Comparison of ENCODE assay signal across 13 mouse cellular contexts in the genomic region with DNA sequence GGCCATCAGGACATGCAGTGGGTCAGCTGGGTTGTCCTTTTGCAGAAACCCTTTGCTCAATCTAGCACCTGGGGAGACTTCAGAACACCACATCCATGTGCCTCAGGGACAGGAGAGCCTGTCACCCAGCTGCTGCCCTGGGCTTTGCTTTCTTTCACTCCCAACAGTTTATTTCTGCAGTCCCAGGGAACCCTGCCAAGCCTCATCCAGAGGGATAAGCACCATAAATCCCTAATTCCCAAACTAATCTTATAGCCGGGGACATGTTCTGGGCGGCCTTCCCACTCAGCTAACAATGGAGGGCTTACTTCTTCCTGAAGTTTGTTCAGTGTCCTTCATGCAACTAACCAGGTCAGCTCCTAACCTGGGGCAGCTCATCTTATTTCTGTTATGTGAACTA.
DNase-seq lines count a peak whose midpoint lies in the region; ATAC-seq and TF ChIP-seq lines count a peak whose summit lies in the region.
"Had no signal": no experiment of that assay in that cellular context is flagged by ENCODE, and none has a peak within 500 bp of the region (broad histone marks: within the 10 kb centered on the region; RNA-seq: fewer than 3 reads in every experiment).

No protein-coding gene starts in this region.

- peak; percentile 12 for DNase-seq in adrenal gland, postnatal 14 days
- no peak for DNase-seq in adrenal gland, postnatal 25 days
- DNase-seq in heart, postnatal 14 days: peak; percentile 27 to 29
- DNase-seq in lung, embryonic 14.5 days: peak; percentile 94
- DNase-seq in lung, adult 18-20 months: no peak
- DNase-seq in NIH3T3 (ENCODE audit: low read depth): peak; percentile 21
- DNase-seq in cerebellum, adult 9-11 months: no peak
- DNase-seq: cerebellum, adult 18-20 months; embryo, embryonic 11 days had no signal

- no peaks in the 10 kb centered on the region for H3K27me3 ChIP-seq in heart, embryonic 11.5 days (ENCODE audit: control insufficient read depth, insufficient read depth, low read length)
- no peaks in the 10 kb centered on the region for H3K27me3 ChIP-seq in lung, embryonic 14.5 days (ENCODE audit: insufficient read depth, low read length)
- H3K27me3 ChIP-seq: limb, embryonic 12.5 days had no signal

- H3K4me1 ChIP-seq in heart, embryonic 11.5 days (ENCODE audit: control insufficient read depth, insufficient read depth, low read length): peaks cover 3% of the 10 kb centered on the region; the same call in 1 of the 2 replicates
- H3K4me1 ChIP-seq in lung, embryonic 14.5 days (ENCODE audit: insufficient read depth): peaks cover 14% of the 10 kb centered on the region

- no peak overlapping the region for H3K9ac ChIP-seq in heart, embryonic 11.5 days (ENCODE audit: low read depth, low read length)
- H3K9ac ChIP-seq in lung, embryonic 14.5 days: no peak overlapping the region
- H3K9ac ChIP-seq: limb, embryonic 12.5 days had no signal

- H3K27ac ChIP-seq in heart, embryonic 11.5 days (ENCODE audit: low read depth, low read length): no peak overlapping the region
- H3K27ac ChIP-seq in lung, embryonic 14.5 days (ENCODE audit: low read depth): peak overlapping the region; percentile 21; the same call in 1 of the 2 replicates
- H3K27ac ChIP-seq: forebrain, embryonic 10.5 days; limb, embryonic 12.5 days had no signal

- 54% methylated on average over 2 of the region's 2 CpGs for WGBS in heart, embryonic 11.5 days (ENCODE audit: insufficient replicate concordance)
- WGBS in lung, embryonic 14.5 days: 40% methylated on average over 2 of the region's 2 CpGs

- no peak overlapping the region for H3K4me2 ChIP-seq in heart, embryonic 11.5 days
- H3K4me2 ChIP-seq in lung, embryonic 14.5 days: no peak overlapping the region
- H3K4me2 ChIP-seq: limb, embryonic 12.5 days had no signal

- intact Hi-C loops in heart, postnatal 14 days (cut with DNase I): no loop called here

- no peak overlapping the region for H3K4me3 ChIP-seq in heart, embryonic 11.5 days (ENCODE audit: low read depth, low read length)
- H3K4me3 ChIP-seq in lung, embryonic 14.5 days (ENCODE audit: low read depth, low read length): no peak overlapping the region
- H3K4me3 ChIP-seq: forebrain, embryonic 10.5 days; limb, embryonic 12.5 days had no signal

- ATAC-seq in heart, embryonic 11.5 days (replicated peaks; ENCODE audit: insufficient number of reproducible peaks, low FRiP score, low TSS enrichment): no peak
- ATAC-seq in lung, embryonic 14.5 days (ENCODE audit: insufficient read depth): peak; percentile 37
- ATAC-seq: hindbrain, embryonic 16.5 days had no signal

- H3K9me3 ChIP-seq in heart, embryonic 11.5 days (replicated peaks; ENCODE audit: control insufficient read depth, low read length): no peaks in the 10 kb centered on the region
- H3K9me3 ChIP-seq in lung, embryonic 14.5 days (ENCODE audit: low read depth, low read length): no peaks in the 10 kb centered on the region
- H3K9me3 ChIP-seq: forebrain, embryonic 10.5 days; limb, embryonic 12.5 days had no signal

- TF ChIP-seq CTCF in lung, embryonic 14.5 days (IDR thresholded peaks at IDR 0.05; ENCODE audit: low read depth): no peak

- H3K36me3 ChIP-seq in heart, embryonic 11.5 days (ENCODE audit: control insufficient read depth, insufficient read depth, low read length): no peaks in the 10 kb centered on the region
- no peaks in the 10 kb centered on the region for H3K36me3 ChIP-seq in lung, embryonic 14.5 days (ENCODE audit: insufficient read depth)
- H3K36me3 ChIP-seq: forebrain, embryonic 10.5 days; limb, embryonic 12.5 days had no signal

Comparison
In these comparisons a context has a peak if more than half of its experiments do, and no peak if none do; other contexts are left out.
1. DNase-seq: peak in adrenal gland, postnatal 14 days (single experiment), heart, postnatal 14 days (2 of 2), lung, embryonic 14.5 days (single experiment) and NIH3T3 (single experiment); none in adrenal gland, postnatal 25 days (single experiment), lung, adult 18-20 months (0 of 2) and cerebellum, adult 9-11 months (single experiment).